Mouse (Mus musculus) heart, adult 2 months (tissue): ENCODE data around the gene Ntng2.

ENCODE experiments used
- CTCF ChIP-seq: fragments of 200-600 bp; IDR thresholded peaks from 2 replicates; pipeline ENCODE4 v1.8.1; 2022; ENCODE audit warnings: antibody characterized with exemption, mild to moderate bottlenecking, moderate library complexity
- POLR2A ChIP-seq: fragments of 200-500 bp; IDR thresholded peaks from 2 replicates; pipeline ENCODE4 v1.6.1; 2011; ENCODE audit warnings: mild to moderate bottlenecking, low read depth, low read length, control low read depth; ENCODE audit not compliant: insufficient read depth

- TF ChIP-seq POLR2A: no peak
- TF ChIP-seq CTCF: no peak
Measured at GRCm38 (mm10) chr2:29222302-29222701, 30.5 kb downstream of the Ntng2 start.
